Mouse (Mus musculus): ENCODE results near the gene Grxcr1. TPM values are rescaled to one million over a fixed set of nuclear protein-coding genes. Genes with fewer than 3 reads are reported as not detected.

Gene Grxcr1
- not detected for polyA plus RNA-seq (2017; shearing (Covaris generic))

GRCm38 (mm10) chr5:68031744-68032143 is at the start of gene Grxcr1:
Gene Grxcr1 (plus strand): TSS chr5:68031835.

Other genes starting within 250 kb of the Grxcr1 start
- gene Atp8a1, start 184.4 kb upstream of the Grxcr1 start, polyA plus RNA-seq (2017; shearing (Covaris generic)), result 26.3 TPM
- gene Gm5108, start 90.2 kb upstream of the Grxcr1 start, polyA plus RNA-seq (2017; shearing (Covaris generic)), result not detected
- not detected for gene Gm21905, start 85.4 kb upstream of the Grxcr1 start, polyA plus RNA-seq (2017; shearing (Covaris generic))

Data from effector memory CD4-positive, alpha-beta T cell, adult 5 months (primary cell).